Mouse (Mus musculus) kidney, embryonic 16.5 days (tissue): ENCODE data around the gene Csf3r. TPM values are rescaled to one million over a fixed set of nuclear protein-coding genes. Genes with fewer than 3 reads are reported as not detected.
"Not testable (repeated sequence)": the region's sequence is repeated elsewhere in the genome, so short reads cannot be mapped to it uniquely, and the experiment has no call there.

Source experiments
- ATAC-seq: fragments of 200-750 bp; cut with Nextera tagmentation; 2 replicates; pipeline ENCODE4 v1.8.0; 2017; ENCODE audit warnings: moderate TSS enrichment; ENCODE audit not compliant: low FRiP score, low TSS enrichment
- H3K27ac ChIP-seq: fragments of 300-500 bp; sonication (generic); 2 replicates; pipeline ENCODE4 v1.5.1; 2014; ENCODE audit warnings: low read length
- H3K27me3 ChIP-seq: fragments of 300-500 bp; sonication (generic); 2 replicates; pipeline ENCODE4 v1.6.1; 2014; ENCODE audit warnings: low read length, control low read depth, mixed read lengths; ENCODE audit not compliant: insufficient read depth
- H3K36me3 ChIP-seq: fragments of 300-500 bp; sonication (generic); 2 replicates; pipeline ENCODE4 v1.6.1; 2014; ENCODE audit warnings: low read length, control low read depth, mixed read lengths; ENCODE audit not compliant: insufficient read depth
- H3K4me1 ChIP-seq: fragments of 300-500 bp; sonication (generic); 2 replicates; pipeline ENCODE4 v1.6.1; 2014; ENCODE audit warnings: low read length, control low read depth, mixed read lengths; ENCODE audit not compliant: insufficient read depth
- H3K4me2 ChIP-seq: fragments of 300-500 bp; sonication (generic); replicated peaks from 2 replicates; pipeline ENCODE4 v1.6.1; 2014; ENCODE audit warnings: low read depth, low read length
- H3K4me3 ChIP-seq: fragments of 300-500 bp; sonication (generic); 2 replicates; pipeline ENCODE4 v1.5.1; 2014; ENCODE audit warnings: mild to moderate bottlenecking, low read length
- H3K9ac ChIP-seq: fragments of 300-500 bp; sonication (generic); replicated peaks from 2 replicates; pipeline ENCODE4 v1.6.1; 2014; ENCODE audit warnings: low read length
- H3K9me3 ChIP-seq: fragments of 300-500 bp; sonication (generic); 2 replicates; pipeline ENCODE4 v1.6.1; 2016; ENCODE audit warnings: low read length, control low read depth
- WGBS: fragments of 180-500 bp; shearing (Covaris S2); extraction: QIAGEN DNeasy Blood & Tissue Kit; methylation state at CpG from one replicate; pipeline ENCODE4 v1.1.7; 2014; 5-methylcytosine and 5-hydroxymethylcytosine counted together
- polyA plus RNA-seq: library from polyadenylated mRNA; unstranded; fragments of >200 nt; fragmentation: Nextera tagmentation; extraction: Ambion mirVana; gene quantifications from 2 replicates; pipeline ENCODE4 v1.2.1, GENCODE M21; 2015

Gene Csf3r
- 0.94 and 1.2 TPM in 2 replicates for polyA plus RNA-seq

DNA sequence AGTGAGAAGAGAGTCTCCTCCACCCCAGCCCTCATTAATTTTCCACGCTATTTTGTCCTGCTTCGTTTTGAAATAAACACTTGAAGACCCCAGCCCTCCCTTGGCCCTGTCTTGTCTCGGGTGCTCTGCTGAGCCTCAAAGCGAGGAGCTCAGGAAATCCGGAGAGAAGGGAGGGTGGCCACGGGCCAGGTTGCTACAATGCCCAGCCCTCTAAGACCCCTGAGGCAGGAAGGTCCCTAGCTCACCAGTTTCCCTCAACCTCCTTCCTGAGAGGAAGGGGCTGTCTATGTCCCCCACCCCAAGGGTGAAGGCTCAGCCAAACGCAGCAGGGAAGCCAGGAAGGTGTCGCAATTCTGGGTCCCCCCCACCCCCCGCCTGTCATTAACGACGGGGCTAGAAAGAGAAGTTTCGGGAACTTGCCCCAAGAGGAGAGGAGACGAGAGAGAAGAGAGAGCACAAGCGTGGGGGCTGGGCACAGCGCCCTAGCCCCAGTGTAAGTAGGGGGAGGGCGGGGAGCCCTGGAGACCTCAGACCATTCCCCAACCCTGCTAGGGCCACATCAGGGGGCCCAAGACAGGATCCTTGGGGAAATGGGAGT lies at the start of gene Csf3r:
Gene Csf3r (plus strand): TSS at position 248 of the 598 bp plus-strand sequence.
- no peak for ATAC-seq
- H3K9me3 ChIP-seq: no peaks in the 10 kb centered on the region
- H3K4me2 ChIP-seq: no peak within 1 kb of the TSS
- H3K4me1 ChIP-seq: no peaks in the 10 kb centered on the region
- 47% methylated on average over 16 of the region's 16 CpGs for WGBS
- no peak within 1 kb of the TSS for H3K9ac ChIP-seq
- no peak within 1 kb of the TSS for H3K27ac ChIP-seq
- H3K27me3 ChIP-seq: no peaks in the 10 kb centered on the region
- H3K4me3 ChIP-seq: no peak within 1 kb of the TSS
- H3K36me3 ChIP-seq: no peaks in the 10 kb centered on the region

DNA sequence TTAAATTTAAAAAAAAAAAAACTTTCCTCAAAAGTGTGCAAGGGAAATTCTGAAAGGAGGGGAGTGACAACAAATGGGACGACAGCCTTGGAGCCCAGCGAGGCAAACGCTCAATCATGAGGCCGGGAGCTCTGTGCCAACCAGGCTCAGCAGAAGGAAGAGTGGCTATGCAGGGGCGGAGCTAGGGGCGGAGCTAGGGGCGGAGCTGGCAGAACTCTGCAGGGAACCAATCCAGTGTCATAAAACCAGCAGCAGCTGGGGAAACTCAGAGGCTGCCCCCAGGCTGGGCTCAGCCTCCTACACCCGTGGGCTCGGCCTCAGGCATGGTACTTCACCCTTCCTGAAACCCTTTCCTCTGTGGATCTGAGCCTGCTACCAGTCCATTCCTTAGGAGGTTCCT lies 46.6 kb upstream of the Csf3r start:
- no peak overlapping the region for H3K4me3 ChIP-seq
- peaks cover 5% of the 10 kb centered on the region; the same call in 1 of the 2 replicates for H3K9me3 ChIP-seq
- WGBS: 55% methylated on average over 9 of the region's 9 CpGs
- H3K4me2 ChIP-seq: no peak overlapping the region
- no peaks in the 10 kb centered on the region for H3K36me3 ChIP-seq
- H3K27me3 ChIP-seq: no peaks in the 10 kb centered on the region
- no peak for ATAC-seq
- H3K4me1 ChIP-seq: no peaks in the 10 kb centered on the region
- no peak overlapping the region for H3K27ac ChIP-seq
- H3K9ac ChIP-seq: no peak overlapping the region

DNA sequence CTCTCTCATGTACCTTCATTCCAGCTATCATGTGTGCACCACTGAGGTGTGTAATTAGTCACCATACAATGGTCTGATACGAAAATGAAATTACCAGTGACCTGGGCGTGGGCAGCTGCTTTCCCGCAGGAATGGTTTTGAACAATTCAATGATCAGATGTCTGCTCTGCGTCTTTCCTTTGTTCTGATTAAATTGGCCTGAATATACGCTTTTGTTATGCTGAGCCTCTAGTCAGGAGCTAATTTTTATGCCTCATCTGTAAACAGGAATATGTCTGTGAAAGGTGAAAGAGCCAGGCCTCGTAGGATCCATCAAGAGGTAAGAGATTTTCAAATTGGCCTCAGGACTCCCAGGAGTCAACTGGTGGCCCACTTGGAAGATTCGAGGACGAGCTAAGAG lies 41.1 kb upstream of the Csf3r start:
- Histone ChIP-seq H3K27me3 (no peaks in the 10 kb centered on the region; the same call in 1 of the 2 replicates), H3K4me2 (no peak overlapping the region), H3K9me3 (no peaks in the 10 kb centered on the region), H3K4me1 (no peaks in the 10 kb centered on the region), H3K9ac (no peak overlapping the region), H3K4me3 (no peak overlapping the region), H3K27ac (no peak overlapping the region), H3K36me3 (no peaks in the 10 kb centered on the region)
- 85% methylated on average over 8 of the region's 8 CpGs for WGBS
- ATAC-seq: no peak

GRCm38 (mm10) chr4:125985703-125986102 lies 38.6 kb upstream of the Csf3r start:
- WGBS: 27% methylated on average over 2 of the region's 2 CpGs
- not testable (repeated sequence) for H3K4me3 ChIP-seq, H3K36me3 ChIP-seq, H3K9me3 ChIP-seq, H3K4me1 ChIP-seq, H3K9ac ChIP-seq, H3K27ac ChIP-seq, ATAC-seq, H3K4me2 ChIP-seq
- peaks cover 11% of the 10 kb centered on the region for H3K27me3 ChIP-seq

- H3K27ac ChIP-seq: no peak overlapping the region
- no peak for ATAC-seq
- H3K9ac ChIP-seq: no peak overlapping the region
- no peaks in the 10 kb centered on the region for H3K9me3 ChIP-seq
- H3K4me3 ChIP-seq: no peak overlapping the region
- H3K4me1 ChIP-seq: no peaks in the 10 kb centered on the region
- H3K36me3 ChIP-seq: no peaks in the 10 kb centered on the region
- 61% methylated on average over 3 of the region's 3 CpGs for WGBS
- no peak overlapping the region for H3K4me2 ChIP-seq
- H3K27me3 ChIP-seq: peaks cover 14% of the 10 kb centered on the region
Measured at GRCm38 (mm10) chr4:125987071-125987470, 37.3 kb upstream of the Csf3r start.

DNA sequence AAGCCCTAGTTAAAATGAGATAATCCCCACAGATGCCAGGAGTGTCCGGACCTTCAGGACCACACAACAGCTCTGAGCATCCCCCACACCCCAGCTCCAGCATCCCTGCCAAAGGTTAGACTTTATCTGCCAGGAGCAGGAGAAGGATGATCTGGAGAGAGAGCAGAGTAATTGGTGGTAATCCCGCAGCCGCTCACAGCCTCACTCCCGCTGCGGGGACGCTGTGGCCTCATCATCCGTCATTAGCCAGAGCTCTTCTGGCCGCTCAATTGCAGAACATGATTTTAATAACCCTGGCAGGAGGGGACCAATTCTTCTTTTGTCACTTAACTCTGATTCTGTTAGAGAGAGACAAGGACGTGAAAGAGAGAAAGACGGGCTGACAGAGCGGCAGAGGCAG lies 35.3 kb upstream of the Csf3r start:
- WGBS: 59% methylated on average over 11 of the region's 11 CpGs

DNA sequence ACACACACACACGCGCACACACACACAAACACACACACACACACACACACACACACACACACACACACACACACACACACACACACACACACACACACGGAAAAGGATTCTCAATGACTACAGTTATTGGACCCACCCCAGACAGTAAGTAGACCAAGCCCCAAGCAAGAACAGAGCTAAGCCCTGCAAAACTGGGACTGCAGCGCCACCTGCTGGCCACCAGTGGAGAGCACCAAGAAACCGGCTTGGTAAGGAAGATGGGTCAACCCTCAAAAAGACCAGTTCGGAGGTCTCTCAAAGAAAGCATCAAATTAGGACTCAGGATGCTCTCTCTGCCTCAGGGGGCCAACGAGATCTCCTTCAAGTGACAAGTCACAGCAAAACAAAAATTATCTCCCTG lies 34.2 kb upstream of the Csf3r start:
- ATAC-seq: no peak
- no peaks in the 10 kb centered on the region for H3K36me3 ChIP-seq
- no peaks in the 10 kb centered on the region for H3K9me3 ChIP-seq
- H3K9ac ChIP-seq: no peak overlapping the region
- no peak overlapping the region for H3K4me3 ChIP-seq
- no peak overlapping the region for H3K27ac ChIP-seq
- no peaks in the 10 kb centered on the region for H3K4me1 ChIP-seq
- WGBS: 28% methylated on average over 7 of the region's 7 CpGs
- no peak overlapping the region for H3K4me2 ChIP-seq
- H3K27me3 ChIP-seq: peaks cover 14% of the 10 kb centered on the region

More for the DNA sequence above, 35.3 kb upstream of the Csf3r start:
- no peak overlapping the region for H3K4me2 ChIP-seq
- no peaks in the 10 kb centered on the region for H3K4me1 ChIP-seq
- H3K4me3 ChIP-seq: no peak overlapping the region
- no peak overlapping the region for H3K9ac ChIP-seq
- H3K36me3 ChIP-seq: no peaks in the 10 kb centered on the region
- no peak overlapping the region for H3K27ac ChIP-seq
- ATAC-seq: no peak
- H3K27me3 ChIP-seq: peaks cover 14% of the 10 kb centered on the region
- H3K9me3 ChIP-seq: no peaks in the 10 kb centered on the region

GRCm38 (mm10) chr4:125992206-125992605 lies 32.1 kb upstream of the Csf3r start:
- Histone ChIP-seq H3K27ac (no peak overlapping the region), H3K4me2 (no peak overlapping the region), H3K4me3 (no peak overlapping the region), H3K36me3 (no peaks in the 10 kb centered on the region), H3K9me3 (peaks cover 2% of the 10 kb centered on the region), H3K27me3 (peaks cover 14% of the 10 kb centered on the region), H3K4me1 (no peaks in the 10 kb centered on the region), H3K9ac (no peak overlapping the region)
- ATAC-seq: no peak
- WGBS: 75% methylated on average over 3 of the region's 3 CpGs

GRCm38 (mm10) chr4:125992906-125993305 lies 31.4 kb upstream of the Csf3r start:
- H3K36me3 ChIP-seq: no peaks in the 10 kb centered on the region
- H3K4me3 ChIP-seq: no peak overlapping the region
- no peaks in the 10 kb centered on the region for H3K4me1 ChIP-seq
- WGBS: 47% methylated on average over 2 of the region's 2 CpGs
- H3K27me3 ChIP-seq: peaks cover 14% of the 10 kb centered on the region
- H3K9ac ChIP-seq: no peak overlapping the region
- no peak overlapping the region for H3K4me2 ChIP-seq
- no peak for ATAC-seq
- no peak overlapping the region for H3K27ac ChIP-seq
- H3K9me3 ChIP-seq: peaks cover 9% of the 10 kb centered on the region

DNA sequence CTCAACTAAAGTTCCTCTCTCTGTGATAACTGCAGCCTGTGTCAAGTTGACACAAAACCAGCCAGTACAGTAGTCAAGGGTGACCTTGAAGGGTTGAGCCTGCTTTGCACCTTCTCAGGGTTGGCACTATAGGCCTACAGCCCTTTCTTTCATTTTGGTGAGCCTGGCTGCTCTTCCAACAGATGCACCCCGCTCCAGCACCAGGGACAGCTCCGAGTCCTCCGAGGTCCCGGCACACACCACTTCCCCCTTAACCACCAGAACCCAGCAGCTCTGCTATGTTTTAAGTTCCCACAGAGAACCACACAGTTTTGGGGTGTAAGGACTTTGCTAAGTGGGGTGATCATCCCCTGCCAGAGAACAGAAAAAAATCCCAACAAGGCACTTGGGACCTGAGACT lies 27.8 kb upstream of the Csf3r start:
- no peak overlapping the region for H3K4me2 ChIP-seq
- H3K27ac ChIP-seq: no peak overlapping the region
- no peak for ATAC-seq
- H3K9me3 ChIP-seq: peaks cover 14% of the 10 kb centered on the region
- H3K4me1 ChIP-seq: no peaks in the 10 kb centered on the region
- no peaks in the 10 kb centered on the region for H3K36me3 ChIP-seq
- no peak overlapping the region for H3K4me3 ChIP-seq
- no peaks in the 10 kb centered on the region; the same call in 1 of the 2 replicates for H3K27me3 ChIP-seq
- H3K9ac ChIP-seq: no peak overlapping the region
- 5% methylated on average over 4 of the region's 4 CpGs for WGBS
